Mouse (Mus musculus) layer of hippocampus, postnatal 14 days (tissue): ENCODE measurements at regions not wholly inside any gene's neighbourhood (a gene's known extent, or its start where the extent isn't known, plus 50 kb on each side); places are given as distances from the start of the nearest gene placed in this dataset.

Experiments used
- DNase-seq, 2 experiments: peaks; one replicate each; pipeline ENCODE4 v3.0.0; 2021 to 2022; ENCODE audit warnings: low spot score in 2 of 2, mixed read lengths in 1 of 2

GRCm38 (mm10) chr4:68179551-68179950 is 774.6 kb downstream of the Brinp1 start:
- no peak for DNase-seq

- DNase-seq = no peak
These were observed 797.7 kb downstream of the Brinp1 start for GRCm38 (mm10) chr4:68156499-68156898.

- DNase-seq = no peak
These were observed 805.6 kb downstream of the Brinp1 start for GRCm38 (mm10) chr4:68148483-68149069.

- DNase-seq = no peak
These were observed 826.1 kb downstream of the Brinp1 start for GRCm38 (mm10) chr4:68128124-68128523.

GRCm38 (mm10) chr4:68114502-68114901 is 839.7 kb downstream of the Brinp1 start:
- no peak for DNase-seq

GRCm38 (mm10) chr4:68085255-68085654 is 868.9 kb downstream of the Brinp1 start:
- DNase-seq = no peak

GRCm38 (mm10) chr4:68056813-68057578 is 897.2 kb downstream of the Brinp1 start:
- DNase-seq = no peak

- DNase-seq = peak; percentile 70 to 82
These were observed 931.3 kb downstream of the Brinp1 start for GRCm38 (mm10) chr4:68022891-68023303.

GRCm38 (mm10) chr4:68011371-68011770 is 942.8 kb downstream of the Brinp1 start:
- peak in 1 of 2 experiments; percentile 16 for DNase-seq

- no peak for DNase-seq
These were observed 959.4 kb downstream of the Brinp1 start for GRCm38 (mm10) chr4:67994796-67995283.

GRCm38 (mm10) chr4:67963456-67963855 is 990.7 kb downstream of the Brinp1 start:
- DNase-seq = no peak

GRCm38 (mm10) chr4:67948000-67948399 is 1006.2 kb downstream of the Brinp1 start:
- no peak for DNase-seq

GRCm38 (mm10) chr4:67932481-67932880 is 1021.7 kb downstream of the Brinp1 start:
- no peak for DNase-seq

GRCm38 (mm10) chr4:67899109-67899508 is 1055.1 kb downstream of the Brinp1 start:
- no peak for DNase-seq

GRCm38 (mm10) chr4:67891946-67892575 is 1062.1 kb downstream of the Brinp1 start:
- no peak for DNase-seq

GRCm38 (mm10) chr4:67887954-67888353 is 1060.6 kb downstream of the Tlr4 start:
- no peak for DNase-seq

- no peak for DNase-seq
These were observed 1057.8 kb downstream of the Tlr4 start for GRCm38 (mm10) chr4:67885204-67885603.

GRCm38 (mm10) chr4:67862218-67862617 is 1034.8 kb downstream of the Tlr4 start:
- no peak for DNase-seq

GRCm38 (mm10) chr4:67861801-67862200 is 1034.4 kb downstream of the Tlr4 start:
- DNase-seq = no peak

- DNase-seq = no peak
These were observed 1025.6 kb downstream of the Tlr4 start for GRCm38 (mm10) chr4:67853001-67853400.

GRCm38 (mm10) chr4:67833397-67833796 is 1006.0 kb downstream of the Tlr4 start:
- no peak for DNase-seq

GRCm38 (mm10) chr4:67825484-67825883 is 998.1 kb downstream of the Tlr4 start:
- no peak for DNase-seq
